Mouse (Mus musculus) bone marrow, adult 2 months (tissue): Measurements from ENCODE around the gene Sec1.

Experiments used
- CTCF ChIP-seq: fragments of 200-500 bp; IDR thresholded peaks from 2 replicates; pipeline ENCODE4 v1.5.1; 2011; ENCODE audit warnings: low read length, control low read depth; ENCODE audit not compliant: control insufficient read depth, insufficient read depth
- POLR2A ChIP-seq: fragments of 200-500 bp; IDR thresholded peaks from 2 replicates; pipeline ENCODE4 v1.6.1; 2011; ENCODE audit warnings: low read depth, mild to moderate bottlenecking, control low read depth, low read length, borderline replicate concordance; ENCODE audit not compliant: control insufficient read depth

DNA sequence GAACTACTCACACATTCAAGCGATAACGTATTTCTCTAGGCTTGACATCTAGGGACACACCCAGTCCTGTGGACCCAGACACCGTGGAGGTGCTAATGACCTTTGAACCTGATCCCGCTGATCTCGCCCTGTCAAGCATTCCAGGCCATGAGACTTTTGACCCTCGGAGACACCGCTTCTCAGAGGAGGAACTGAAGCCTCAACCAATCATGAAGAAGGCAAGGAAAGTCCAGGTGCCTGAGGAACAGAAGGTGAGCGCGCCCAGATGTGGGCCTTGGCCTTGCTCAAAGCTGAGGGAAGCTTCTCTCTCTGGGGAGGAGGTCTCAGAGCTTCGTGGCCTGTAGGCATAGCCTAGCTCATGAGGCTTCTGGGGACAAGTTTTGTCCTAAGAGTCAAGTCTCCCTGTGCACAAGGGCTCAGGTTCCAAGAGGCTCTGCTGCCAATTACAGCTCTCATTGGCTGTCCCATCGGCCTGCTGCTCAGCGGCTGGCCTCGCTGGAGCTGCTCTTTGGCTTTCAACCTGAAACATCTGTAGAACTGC, 14.1 kb upstream of the Sec1 start:
- TF ChIP-seq POLR2A: no peak
- TF ChIP-seq CTCF: no peak
